Mouse (Mus musculus): Measurements from ENCODE around the gene Spg11. TPM values are rescaled to one million over a fixed set of nuclear protein-coding genes. Genes with fewer than 3 reads are reported as not detected.
"Not testable (repeated sequence)": the region's sequence is repeated elsewhere in the genome, so short reads cannot be mapped to it uniquely, and the experiment has no call there.

Spg11 gene
- polyA plus RNA-seq, 1 experiment from 2014 or later: 10.7 TPM

DNA sequence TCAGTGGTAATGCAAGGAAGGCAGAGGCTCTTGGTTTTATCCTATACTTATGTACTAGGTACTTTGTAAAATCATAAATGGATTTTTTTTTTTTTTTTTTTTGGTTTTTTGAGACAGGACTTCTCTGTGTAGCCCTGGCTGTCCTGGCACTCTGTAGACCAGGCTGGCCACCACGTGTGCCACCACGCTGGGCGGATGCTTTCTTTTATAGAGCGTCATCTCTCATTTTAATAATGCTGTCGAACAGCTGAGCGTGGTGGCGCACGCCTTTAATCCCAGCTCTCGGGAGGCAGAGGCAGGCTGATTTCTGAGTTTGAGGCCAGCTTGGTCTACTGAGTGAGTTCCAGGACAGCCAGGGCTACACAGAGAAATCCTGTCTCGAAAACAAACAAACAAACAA is 91.1 kb downstream of the Spg11 start:
- not testable (repeated sequence) for H3K9me3 ChIP-seq (replicated peaks); H3K4me3 ChIP-seq; H3K27ac ChIP-seq (replicated peaks); DNase-seq (ENCODE audit: low spot score); H3K27me3 ChIP-seq (ENCODE audit: low read depth, poor library complexity, severe bottlenecking)
- Histone ChIP-seq H3K4me1 (peaks cover 20% of the 10 kb centered on the region), H3K36me3 (peaks cover 19% of the 10 kb centered on the region)
- WGBS: 96% methylated on average over 10 of the region's 10 CpGs

DNA sequence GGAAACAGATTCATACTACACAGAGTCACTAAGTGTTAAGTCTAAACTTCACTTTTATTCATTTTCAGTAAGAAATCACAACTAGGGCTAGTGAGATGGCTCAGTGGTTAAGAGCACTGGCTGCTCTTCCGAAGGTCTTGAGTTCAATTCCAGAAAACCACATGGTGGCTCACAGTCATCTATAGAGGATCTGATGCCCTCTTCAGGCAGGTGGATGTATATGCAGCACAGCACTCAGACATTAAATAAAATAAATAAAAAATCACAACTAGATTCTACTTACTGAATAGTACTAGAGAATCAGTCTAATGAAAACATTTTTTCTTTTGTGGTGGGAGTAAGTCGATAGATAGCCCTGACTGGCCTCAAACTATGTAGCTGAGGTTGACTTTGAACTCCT is 95.9 kb downstream of the Spg11 start:
- whole genome bisulfite sequencing: 82% methylated on average over 2 of the region's 2 CpGs
- Histone ChIP-seq H3K4me1 (no peaks in the 10 kb centered on the region), H3K36me3 (no peaks in the 10 kb centered on the region), H3K27me3 (ENCODE audit: low read depth, poor library complexity, severe bottlenecking) (no peaks in the 10 kb centered on the region), H3K9me3 (replicated peaks) (no peaks in the 10 kb centered on the region), H3K4me3 (no peak overlapping the region), H3K27ac (replicated peaks) (no peak overlapping the region)
- no peak for DNase-seq (ENCODE audit: low spot score)

DNA sequence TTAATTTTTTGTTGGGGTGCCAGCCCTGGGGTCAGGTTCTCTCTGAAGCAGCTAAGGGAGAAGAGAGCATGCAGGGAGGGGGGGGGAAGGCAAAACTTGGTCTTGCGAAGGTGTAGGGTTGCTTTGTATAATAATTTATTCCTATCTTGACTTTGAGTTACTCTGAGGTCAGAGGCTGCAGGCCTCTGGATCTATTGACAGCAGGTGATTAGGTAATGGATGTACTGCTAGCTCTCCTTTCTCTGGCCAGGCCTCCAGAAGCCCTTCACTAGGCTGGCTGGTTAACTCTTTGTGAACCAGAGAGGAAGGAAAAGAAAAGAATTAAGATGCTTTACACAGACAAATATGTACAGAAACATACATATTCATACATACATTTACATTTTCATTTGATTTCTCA is 99.5 kb downstream of the Spg11 start:
- H3K27ac ChIP-seq (replicated peaks): no peak overlapping the region
- H3K9me3 ChIP-seq (replicated peaks): no peaks in the 10 kb centered on the region
- no peaks in the 10 kb centered on the region for H3K4me1 ChIP-seq
- 63% methylated on average over 1 of the region's 1 CpGs for WGBS
- H3K27me3 ChIP-seq (ENCODE audit: low read depth, poor library complexity, severe bottlenecking): no peaks in the 10 kb centered on the region
- no peak overlapping the region for H3K4me3 ChIP-seq
- no peak for DNase-seq (ENCODE audit: low spot score)
- H3K36me3 ChIP-seq: peaks cover 21% of the 10 kb centered on the region

DNA sequence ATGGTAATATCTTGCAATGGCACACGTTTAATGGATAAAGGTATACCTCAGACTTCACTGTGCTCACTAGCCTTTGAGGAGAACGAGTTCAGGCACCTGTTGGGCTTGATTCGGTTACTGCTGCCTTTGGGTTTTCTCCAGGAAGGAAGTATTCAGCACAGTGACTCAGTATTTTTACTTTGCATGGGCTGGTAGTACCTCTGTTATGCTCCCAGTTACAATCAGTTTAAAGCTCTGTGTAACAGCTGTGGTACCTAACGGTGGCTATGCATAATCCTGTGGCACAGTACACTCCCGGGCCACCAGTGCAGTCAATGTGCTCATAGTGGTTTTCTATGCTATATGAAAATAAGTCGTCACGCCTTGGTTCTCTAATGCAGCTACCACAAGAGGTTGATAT is 106.7 kb downstream of the Spg11 start:
- no peak overlapping the region for H3K27ac ChIP-seq (replicated peaks)
- H3K4me3 ChIP-seq: no peak overlapping the region
- DNase-seq (ENCODE audit: low spot score): no peak
- no peaks in the 10 kb centered on the region for H3K4me1 ChIP-seq
- H3K9me3 ChIP-seq (replicated peaks): no peaks in the 10 kb centered on the region
- H3K36me3 ChIP-seq: peaks cover 75% of the 10 kb centered on the region
- 92% methylated on average over 7 of the region's 7 CpGs for WGBS
- H3K27me3 ChIP-seq (ENCODE audit: low read depth, poor library complexity, severe bottlenecking): no peaks in the 10 kb centered on the region

DNA sequence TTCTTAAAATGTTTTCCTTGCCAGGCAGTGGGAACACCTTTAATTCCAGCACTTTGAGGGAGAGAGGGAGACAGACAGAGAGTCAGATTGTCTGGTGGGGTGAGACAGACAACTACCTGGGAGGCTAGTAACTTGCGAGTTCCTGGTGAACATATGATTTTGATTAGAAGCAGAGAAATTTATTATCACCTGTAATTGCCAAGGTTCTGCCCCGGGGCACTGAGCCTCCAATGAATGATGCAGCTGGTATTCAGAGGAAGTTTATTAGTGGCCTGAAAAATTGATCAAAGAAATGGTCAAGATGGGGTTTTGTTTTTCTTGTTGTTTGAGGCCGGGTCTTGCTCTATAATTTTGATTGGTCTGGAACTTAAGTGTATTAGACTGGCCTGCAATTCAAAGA is 109.4 kb downstream of the Spg11 start:
- Histone ChIP-seq H3K9me3 (replicated peaks) (no peaks in the 10 kb centered on the region), H3K4me3 (no peak overlapping the region), H3K4me1 (no peaks in the 10 kb centered on the region), H3K27ac (replicated peaks) (no peak overlapping the region), H3K36me3 (peaks cover 81% of the 10 kb centered on the region), H3K27me3 (ENCODE audit: low read depth, poor library complexity, severe bottlenecking) (no peaks in the 10 kb centered on the region)
- DNase-seq (ENCODE audit: low spot score): no peak
- 94% methylated on average over 3 of the region's 3 CpGs for WGBS

Small RNAs within 50 kb of the gene (microRNA-seq; reads per million reads assigned to microRNA genes)
- not detected for gene Gm47314

Other genes with a start within 250 kb of the Spg11 start
- gene Ctdspl2, start 162.4 kb downstream of the Spg11 start, polyA plus RNA-seq (2016; fragmentation: Nextera tagmentation; extraction: Ambion mirVana): 55.6 and 59.1 TPM in 2 replicates
- 0.19 and 0.37 TPM in 2 replicates for gene Mageb3, start 162.3 kb downstream of the Spg11 start, polyA plus RNA-seq (2016; fragmentation: Nextera tagmentation; extraction: Ambion mirVana)
- gene Eif3j1, start 89.8 kb downstream of the Spg11 start, polyA plus RNA-seq (2016; fragmentation: Nextera tagmentation; extraction: Ambion mirVana): 11.3 and 12.6 TPM in 2 replicates
- gene B2m, start 29.3 kb upstream of the Spg11 start, polyA plus RNA-seq (2016; fragmentation: Nextera tagmentation; extraction: Ambion mirVana): 101 and 106 TPM in 2 replicates
- not detected in 2 replicates for gene Trim69, start 42.3 kb upstream of the Spg11 start, polyA plus RNA-seq (2016; fragmentation: Nextera tagmentation; extraction: Ambion mirVana)
- not detected in 2 replicates for gene Patl2, start 67.8 kb upstream of the Spg11 start, polyA plus RNA-seq (2016; fragmentation: Nextera tagmentation; extraction: Ambion mirVana)
- not detected in 2 replicates for gene Terb2, start 67.9 kb upstream of the Spg11 start, polyA plus RNA-seq (2016; fragmentation: Nextera tagmentation; extraction: Ambion mirVana)
- 29.5 and 34.3 TPM in 2 replicates for gene Sord, start 116.4 kb upstream of the Spg11 start, polyA plus RNA-seq (2016; fragmentation: Nextera tagmentation; extraction: Ambion mirVana)
- gene Duox2, start 180.1 kb upstream of the Spg11 start, polyA plus RNA-seq (2016; fragmentation: Nextera tagmentation; extraction: Ambion mirVana): not detected in 2 replicates
- not detected in 2 replicates for gene Duoxa2, start 180.5 kb upstream of the Spg11 start, polyA plus RNA-seq (2016; fragmentation: Nextera tagmentation; extraction: Ambion mirVana)
- not detected in 2 replicates for gene Duoxa1, start 195.3 kb upstream of the Spg11 start, polyA plus RNA-seq (2016; fragmentation: Nextera tagmentation; extraction: Ambion mirVana)
- gene Duox1, start 197.3 kb upstream of the Spg11 start, polyA plus RNA-seq (2016; fragmentation: Nextera tagmentation; extraction: Ambion mirVana): 0.02 TPM in 2 replicates

Measured in midbrain, embryonic 10.5 days (tissue).